Mouse (Mus musculus): Measurements from ENCODE around the gene Triobp. TPM values are rescaled to one million over a fixed set of nuclear protein-coding genes. Genes with fewer than 3 reads are reported as not detected.
A peak's percentile ranks its signal among the peaks of the same experiment; 100 is the strongest.

Triobp gene
- polyA plus RNA-seq, 1 experiment from 2014 or later, result 35.6 TPM

DNA sequence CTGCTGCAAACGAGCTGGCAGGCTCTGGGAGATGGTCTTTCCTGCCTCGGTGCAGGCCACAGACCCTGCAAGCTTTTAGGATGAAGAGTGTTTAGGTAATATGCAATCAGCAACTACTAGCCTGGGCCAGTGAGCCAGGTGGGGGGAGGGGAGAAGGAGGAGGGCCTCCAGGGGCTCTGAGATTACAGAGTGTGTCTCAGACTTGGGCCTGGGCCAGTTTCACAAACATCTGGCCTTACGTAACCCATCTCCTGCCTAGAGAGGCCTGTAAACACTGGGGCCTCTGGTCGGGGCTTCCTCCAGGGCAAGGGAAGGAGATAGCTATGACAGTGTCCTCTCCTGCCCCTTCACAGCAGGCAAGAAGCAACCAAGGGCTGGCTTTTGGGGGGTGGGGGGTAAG, 31.4 kb downstream of the Triobp start:
- no peak overlapping the region for H3K27ac ChIP-seq
- H3K4me1 ChIP-seq, result peaks cover 22% of the 10 kb centered on the region
- 26% methylated on average over 4 of the region's 4 CpGs for WGBS

DNA sequence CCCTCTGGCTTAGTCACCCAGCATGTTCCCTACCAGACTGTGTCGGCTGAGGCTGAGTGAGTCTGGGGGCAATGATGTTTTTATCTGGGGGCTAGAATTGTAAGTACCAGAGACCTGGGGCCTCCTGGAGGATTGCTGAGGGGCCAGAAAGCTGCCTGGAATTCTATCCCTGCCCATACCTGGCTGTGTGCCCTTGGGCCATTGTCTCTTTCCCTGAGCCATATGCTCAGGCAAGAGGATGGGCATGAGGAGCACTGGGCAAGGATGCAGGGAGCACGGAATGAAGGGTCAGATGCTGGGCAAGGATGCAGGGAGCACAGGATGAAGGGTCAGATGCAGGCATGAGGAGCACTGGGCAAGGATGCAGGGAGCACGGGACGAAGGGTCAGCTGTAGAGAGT, 32.6 kb downstream of the Triobp start:
- Histone ChIP-seq H3K4me3 (no peak overlapping the region), H3K9ac (no peak overlapping the region; the same call in 1 of the 2 replicates), H3K36me3 (ENCODE audit: poor library complexity, severe bottlenecking) (0 out of 2 replicates have a peak, but pooled peaks cover 3% of the 10 kb centered on the region), H3K27ac (no peak overlapping the region), H3K4me2 (no peak overlapping the region), H3K9me3 (replicated peaks) (no peaks in the 10 kb centered on the region), H3K27me3 (no peaks in the 10 kb centered on the region), H3K4me1 (peaks cover 33% of the 10 kb centered on the region)
- 91% methylated on average over 4 of the region's 4 CpGs for WGBS
- no peak for ATAC-seq

More for the DNA sequence above, 31.4 kb downstream of the Triobp start:
- Histone ChIP-seq H3K36me3 (ENCODE audit: poor library complexity, severe bottlenecking) (peaks cover 9% of the 10 kb centered on the region), H3K4me3 (no peak overlapping the region), H3K27me3 (no peaks in the 10 kb centered on the region), H3K4me2 (no peak overlapping the region), H3K9me3 (replicated peaks) (no peaks in the 10 kb centered on the region), H3K9ac (peak overlapping the region; percentile 10; the same call in 1 of the 2 replicates)
- no peak for ATAC-seq

GRCm38 (mm10) chr15:78982658-78983435, 35.3 kb downstream of the Triobp start:
- Histone ChIP-seq H3K4me2 (peak overlapping the region; percentile 91), H3K27ac (peak overlapping the region; percentile 61), H3K36me3 (ENCODE audit: poor library complexity, severe bottlenecking) (peaks cover 12% of the 10 kb centered on the region; the same call in 1 of the 2 replicates), H3K4me1 (peaks cover 49% of the 10 kb centered on the region), H3K4me3 (peak overlapping the region; percentile 68), H3K9me3 (replicated peaks) (no peaks in the 10 kb centered on the region), H3K27me3 (no peaks in the 10 kb centered on the region), H3K9ac (peak overlapping the region; percentile 80)
- under 1% methylated on average over 59 of the region's 67 CpGs for WGBS
- ATAC-seq, result peak; percentile 87

DNA sequence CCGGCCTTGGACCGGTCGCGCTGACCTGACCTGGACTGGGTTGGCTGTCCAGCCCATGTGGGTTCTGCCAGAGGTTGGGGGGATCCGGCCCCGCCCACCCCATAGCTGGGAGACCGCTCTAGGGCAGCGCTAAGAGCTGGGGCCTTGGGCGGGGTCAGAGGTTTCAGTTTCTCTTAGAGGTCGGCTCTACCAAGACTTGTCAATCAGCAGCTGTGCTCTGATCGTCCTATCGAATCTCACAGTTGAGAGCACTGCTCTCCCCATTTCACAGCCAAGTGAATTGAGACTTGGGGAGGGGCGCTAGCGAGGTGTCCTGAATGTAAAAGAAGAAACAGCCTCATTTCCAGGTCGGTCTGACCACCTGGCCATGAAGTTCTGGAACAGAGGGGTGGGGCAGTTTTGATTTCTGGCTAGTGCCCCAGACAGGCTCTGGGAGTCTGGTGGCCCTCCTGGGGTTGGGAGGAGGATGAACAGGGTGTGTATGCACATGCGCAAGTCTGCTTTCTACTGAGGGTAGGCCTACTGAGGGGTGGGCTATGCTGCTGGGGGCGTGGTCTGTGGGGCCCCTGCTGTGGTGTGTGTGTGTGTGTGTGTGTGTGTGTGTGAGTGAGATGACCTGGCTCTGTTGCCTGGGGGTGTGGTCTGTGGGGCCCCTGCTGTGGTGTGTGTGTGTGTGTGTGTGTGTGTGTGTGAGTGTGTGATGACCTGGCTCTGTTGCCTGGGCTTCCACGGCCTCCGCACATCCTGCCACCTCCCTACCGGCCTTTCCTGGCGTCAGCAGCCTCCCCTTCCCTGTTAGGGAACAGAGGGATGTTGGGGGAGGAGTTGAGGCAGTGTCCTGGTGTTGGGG, 36.1 kb downstream of the Triobp start:
- Histone ChIP-seq H3K9ac (peak overlapping the region; percentile 80), H3K36me3 (ENCODE audit: poor library complexity, severe bottlenecking) (peaks cover 18% of the 10 kb centered on the region; the same call in 1 of the 2 replicates), H3K4me1 (peaks cover 56% of the 10 kb centered on the region), H3K27ac (peak overlapping the region; percentile 61), H3K4me3 (peak overlapping the region; percentile 68), H3K27me3 (no peaks in the 10 kb centered on the region), H3K4me2 (peak overlapping the region; percentile 91), H3K9me3 (replicated peaks) (no peaks in the 10 kb centered on the region)
- under 1% methylated on average over 21 of the region's 21 CpGs for WGBS
- ATAC-seq, result peak; percentile 46

DNA sequence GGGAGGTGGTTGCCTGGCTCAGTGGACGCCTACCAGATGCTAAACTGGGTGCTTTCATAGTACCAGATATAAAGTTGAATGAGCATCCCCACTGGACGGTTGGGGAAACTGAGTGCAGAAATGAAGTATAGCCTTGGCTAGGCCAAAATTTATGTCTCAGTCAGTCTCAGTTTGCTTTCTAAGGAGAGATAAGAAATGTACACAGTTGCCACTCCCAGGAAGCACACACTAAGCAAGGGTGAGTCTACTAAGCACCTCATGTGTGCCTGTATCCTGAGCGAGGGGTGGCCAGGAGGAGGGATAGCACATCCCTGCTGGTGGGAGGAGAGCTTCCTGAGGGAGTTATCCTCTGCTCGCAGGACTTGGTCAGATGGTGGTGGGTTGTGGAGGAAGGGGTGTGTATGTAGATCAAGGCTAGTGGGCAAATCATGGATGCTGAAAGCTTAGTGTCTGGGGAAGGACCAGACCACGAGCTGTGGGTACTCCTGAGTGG, 36.8 kb downstream of the Triobp start:
- H3K27ac ChIP-seq, result peak overlapping the region; percentile 25; the same call in 1 of the 2 replicates
- no peak for ATAC-seq
- 49% methylated on average over 5 of the region's 5 CpGs for WGBS
- H3K9me3 ChIP-seq (replicated peaks), result no peaks in the 10 kb centered on the region
- H3K27me3 ChIP-seq, result no peaks in the 10 kb centered on the region
- H3K4me3 ChIP-seq, result peak overlapping the region; percentile 68; the same call in 1 of the 2 replicates
- H3K4me1 ChIP-seq, result peaks cover 53% of the 10 kb centered on the region
- H3K4me2 ChIP-seq, result peak overlapping the region; percentile 91
- peak overlapping the region; percentile 80 for H3K9ac ChIP-seq
- peaks cover 23% of the 10 kb centered on the region for H3K36me3 ChIP-seq (ENCODE audit: poor library complexity, severe bottlenecking)

GRCm38 (mm10) chr15:78986536-78987220, 39.2 kb downstream of the Triobp start:
- no peak overlapping the region for H3K27ac ChIP-seq
- H3K4me2 ChIP-seq, result no peak overlapping the region
- H3K4me3 ChIP-seq, result no peak overlapping the region
- ATAC-seq, result no peak
- H3K4me1 ChIP-seq, result peaks cover 53% of the 10 kb centered on the region
- WGBS, result 66% methylated on average over 11 of the region's 11 CpGs
- H3K9me3 ChIP-seq (replicated peaks), result no peaks in the 10 kb centered on the region
- H3K9ac ChIP-seq, result peak overlapping the region; percentile 23; the same call in 1 of the 2 replicates
- no peaks in the 10 kb centered on the region for H3K27me3 ChIP-seq
- peaks cover 44% of the 10 kb centered on the region for H3K36me3 ChIP-seq (ENCODE audit: poor library complexity, severe bottlenecking)

DNA sequence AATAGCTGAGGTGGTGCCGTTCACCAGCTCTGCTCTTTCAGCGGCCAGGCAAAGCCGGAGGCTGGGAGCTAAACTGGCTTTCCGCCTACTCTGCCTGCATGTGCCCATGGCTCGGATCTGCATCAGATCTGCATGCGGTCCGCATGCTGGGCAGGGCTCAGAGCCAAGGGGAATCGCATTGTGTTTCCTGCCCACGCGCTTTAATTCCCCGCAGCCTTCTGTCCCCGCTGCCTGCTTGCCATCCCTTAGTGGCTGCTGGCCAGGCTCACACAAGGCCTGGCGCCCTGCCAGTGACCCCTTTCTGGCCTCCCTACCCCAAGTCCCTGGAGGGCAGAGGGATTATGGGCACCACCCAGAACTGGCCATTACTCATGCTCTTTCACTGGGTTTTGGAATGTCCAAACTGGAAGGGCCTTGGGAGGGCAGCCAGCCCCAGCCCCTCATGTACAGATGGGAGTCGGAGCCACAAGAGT, 41.0 kb downstream of the Triobp start:
- no peak overlapping the region for H3K4me3 ChIP-seq
- peak overlapping the region; percentile 45 for H3K27ac ChIP-seq
- peak; percentile 79 for ATAC-seq
- WGBS, result 36% methylated on average over 14 of the region's 14 CpGs
- no peaks in the 10 kb centered on the region for H3K27me3 ChIP-seq
- H3K9ac ChIP-seq, result 0 out of 2 replicates have a peak overlapping the region, but pooled peaks have one; percentile 26
- 0 out of 2 replicates have a peak overlapping the region, but pooled peaks have one; percentile 15 for H3K4me2 ChIP-seq
- H3K4me1 ChIP-seq, result peaks cover 40% of the 10 kb centered on the region
- no peaks in the 10 kb centered on the region for H3K9me3 ChIP-seq (replicated peaks)
- H3K36me3 ChIP-seq (ENCODE audit: poor library complexity, severe bottlenecking), result peaks cover 62% of the 10 kb centered on the region

DNA sequence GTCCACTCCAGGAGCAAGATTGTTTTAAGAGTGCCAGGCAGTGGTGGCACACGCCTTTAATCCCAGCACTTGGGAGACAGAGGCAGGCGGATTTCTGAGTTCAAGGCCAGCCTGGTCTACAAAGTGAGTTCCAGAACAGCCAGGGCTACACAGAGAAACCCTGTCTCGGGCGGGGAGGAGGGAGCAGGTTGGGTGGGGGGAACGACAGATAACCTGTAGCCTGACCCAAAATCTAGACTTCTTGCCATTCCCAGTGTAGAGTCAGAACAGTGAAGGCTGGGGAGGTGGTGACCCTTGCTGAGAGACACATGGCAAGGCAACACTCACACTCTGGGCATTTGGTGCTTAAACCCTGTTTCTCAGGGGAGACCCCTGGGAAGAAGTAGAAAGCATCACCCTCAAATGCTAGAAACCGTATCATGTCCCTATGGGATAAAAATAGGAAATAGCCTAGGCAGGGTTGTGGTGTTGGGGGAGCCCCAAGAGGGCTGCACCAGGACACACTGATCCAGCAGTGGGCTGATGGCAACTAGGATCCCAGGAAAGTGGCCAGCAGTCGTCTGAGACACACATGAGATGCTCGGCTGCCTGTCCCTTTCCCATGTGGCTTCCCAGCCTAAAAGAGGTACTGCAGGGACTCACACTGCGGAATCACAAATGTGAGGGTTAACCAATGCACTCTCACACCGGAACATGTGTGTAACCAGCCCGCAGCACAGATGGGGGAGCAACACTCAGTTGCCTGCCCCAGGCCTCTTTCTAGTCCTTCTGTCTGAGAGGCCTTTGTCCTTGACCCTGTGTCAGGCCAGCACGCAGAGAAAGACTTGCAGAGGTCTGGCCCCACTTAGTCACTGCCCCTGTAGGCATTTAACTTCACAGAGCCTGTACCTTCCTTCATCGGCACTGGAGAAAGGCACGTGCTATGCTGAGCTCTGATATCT, 41.9 kb downstream of the Triobp start:
- Histone ChIP-seq H3K4me1 (peaks cover 31% of the 10 kb centered on the region), H3K27me3 (no peaks in the 10 kb centered on the region), H3K27ac (peak overlapping the region; percentile 45), H3K9ac (no peak overlapping the region), H3K36me3 (ENCODE audit: poor library complexity, severe bottlenecking) (peaks cover 71% of the 10 kb centered on the region), H3K9me3 (replicated peaks) (no peaks in the 10 kb centered on the region), H3K4me2 (no peak overlapping the region), H3K4me3 (no peak overlapping the region)
- 89% methylated on average over 14 of the region's 14 CpGs for WGBS
- no peak; the same call in 1 of the 2 replicates for ATAC-seq

DNA sequence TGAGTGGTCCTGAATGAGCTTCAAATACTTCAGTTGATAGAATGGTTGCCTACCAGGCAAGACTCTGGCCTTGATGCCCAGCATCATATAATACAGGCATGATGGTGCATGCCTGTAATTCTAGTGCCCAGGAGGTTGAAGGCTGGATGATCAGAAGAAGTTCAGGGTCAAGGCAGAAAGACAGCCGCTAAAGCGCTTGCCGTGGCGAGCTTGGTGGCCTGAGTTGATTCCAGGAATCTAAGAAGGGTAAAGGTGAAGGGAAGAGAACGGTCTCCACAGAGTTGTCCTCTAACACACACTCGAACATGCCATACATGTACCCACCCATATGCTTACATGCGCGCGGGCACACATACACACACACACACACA, 42.6 kb downstream of the Triobp start:
- Histone ChIP-seq H3K4me2 (no peak overlapping the region), H3K27me3 (no peaks in the 10 kb centered on the region), H3K9me3 (replicated peaks) (no peaks in the 10 kb centered on the region), H3K4me1 (peaks cover 25% of the 10 kb centered on the region), H3K27ac (no peak overlapping the region), H3K36me3 (ENCODE audit: poor library complexity, severe bottlenecking) (peaks cover 78% of the 10 kb centered on the region), H3K4me3 (no peak overlapping the region), H3K9ac (no peak overlapping the region)
- no peak for ATAC-seq
- 99% methylated on average over 9 of the region's 9 CpGs for WGBS

- Histone ChIP-seq H3K4me3 (no peak overlapping the region), H3K9ac (no peak overlapping the region), H3K9me3 (replicated peaks) (no peaks in the 10 kb centered on the region), H3K27ac (no peak overlapping the region), H3K36me3 (ENCODE audit: poor library complexity, severe bottlenecking) (peaks cover 85% of the 10 kb centered on the region), H3K27me3 (no peaks in the 10 kb centered on the region), H3K4me2 (no peak overlapping the region), H3K4me1 (peaks cover 23% of the 10 kb centered on the region)
- WGBS, result 95% methylated on average over 25 of the region's 25 CpGs
- ATAC-seq, result no peak
Observed at GRCm38 (mm10) chr15:78990970-78991525, 43.5 kb downstream of the Triobp start.
